Mouse (Mus musculus): ENCODE measurements around the gene Sh3bgrl2.

Sh3bgrl2 gene

DNA sequence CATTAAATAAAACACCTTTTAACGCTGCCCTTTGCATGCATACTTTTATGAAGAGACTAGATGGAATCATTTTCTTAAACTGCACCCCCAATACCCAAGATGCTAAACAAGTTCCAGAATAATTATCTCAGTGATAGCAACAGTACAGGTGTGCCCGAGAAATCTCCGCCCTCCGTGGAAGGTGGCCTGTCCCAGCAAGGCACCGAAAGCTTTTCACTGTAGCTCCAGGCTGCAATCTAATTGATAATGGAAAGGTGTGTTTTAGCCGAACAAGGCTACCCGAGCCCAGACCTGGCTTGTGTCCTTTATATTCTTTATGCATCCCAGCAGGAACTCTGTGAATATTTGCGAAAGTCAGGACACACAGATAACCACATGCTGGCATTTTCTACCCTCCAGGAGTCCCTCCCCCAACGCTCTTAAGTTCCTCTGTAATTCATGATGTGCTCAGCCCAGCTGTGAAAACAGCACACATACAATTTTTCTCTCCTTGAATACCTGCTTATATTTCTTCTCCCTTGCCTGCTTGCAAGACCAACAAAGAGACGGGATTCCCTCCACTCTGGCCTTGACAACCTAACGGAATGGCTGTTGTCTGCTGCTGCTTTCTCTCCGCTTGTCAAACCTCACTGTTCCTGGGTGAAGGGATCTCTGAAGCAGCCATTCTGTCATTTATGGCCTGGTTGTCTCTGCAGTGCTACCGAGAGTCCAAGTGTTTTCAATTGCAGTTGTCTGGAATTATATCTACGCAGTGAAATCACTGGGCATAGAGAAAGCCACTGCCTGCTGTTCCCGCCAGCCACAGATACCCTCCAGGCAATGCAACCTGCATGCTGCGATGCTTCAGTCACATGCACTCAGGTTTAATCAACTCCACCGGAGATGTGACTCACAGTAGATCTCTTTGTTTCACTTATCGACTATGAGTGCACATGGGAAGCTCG is 80.8 kb downstream of the Sh3bgrl2 start:
- no peak for DNase-seq (ENCODE audit: low spot score)

DNA sequence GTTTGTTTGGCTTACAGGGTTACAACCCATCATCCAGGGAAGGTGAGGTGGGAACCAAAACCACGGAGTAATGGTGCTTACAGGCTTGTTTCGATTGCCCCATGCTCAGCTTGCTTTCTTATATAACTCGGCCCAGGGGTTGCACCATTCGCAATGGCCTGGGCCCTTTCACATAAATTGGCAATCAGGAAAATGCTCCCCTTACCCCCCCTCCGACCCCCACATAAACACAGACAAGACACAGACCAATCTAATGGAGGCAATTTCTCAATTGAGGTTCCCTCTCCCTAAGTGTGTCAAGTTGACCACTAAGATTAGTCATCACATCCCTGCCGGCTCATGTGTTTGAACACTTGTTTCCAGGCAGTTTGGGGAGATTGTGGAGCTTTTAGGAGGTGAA is 82.2 kb downstream of the Sh3bgrl2 start:
- no peak for DNase-seq (ENCODE audit: low spot score)

DNA sequence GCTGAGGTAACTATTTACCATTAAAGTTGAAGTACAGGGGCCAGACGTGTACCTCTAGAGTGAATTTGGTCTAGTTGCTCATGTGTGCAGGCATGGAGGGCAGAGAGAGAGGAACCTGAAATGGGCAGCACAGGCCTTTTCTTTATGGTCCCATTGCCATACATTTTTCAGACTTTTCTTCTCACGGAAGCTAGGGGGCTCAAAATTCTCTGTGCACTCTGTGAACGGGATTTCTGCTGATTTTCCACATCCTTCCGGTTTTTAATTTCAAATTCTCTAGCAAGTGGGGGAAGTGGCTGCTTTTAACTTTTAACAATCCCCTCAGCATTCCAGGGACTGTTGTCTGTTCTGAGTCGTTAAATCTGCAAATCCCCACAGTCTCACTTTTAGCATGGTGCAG is 83.8 kb downstream of the Sh3bgrl2 start:
- DNase-seq (ENCODE audit: low spot score), result no peak

DNA sequence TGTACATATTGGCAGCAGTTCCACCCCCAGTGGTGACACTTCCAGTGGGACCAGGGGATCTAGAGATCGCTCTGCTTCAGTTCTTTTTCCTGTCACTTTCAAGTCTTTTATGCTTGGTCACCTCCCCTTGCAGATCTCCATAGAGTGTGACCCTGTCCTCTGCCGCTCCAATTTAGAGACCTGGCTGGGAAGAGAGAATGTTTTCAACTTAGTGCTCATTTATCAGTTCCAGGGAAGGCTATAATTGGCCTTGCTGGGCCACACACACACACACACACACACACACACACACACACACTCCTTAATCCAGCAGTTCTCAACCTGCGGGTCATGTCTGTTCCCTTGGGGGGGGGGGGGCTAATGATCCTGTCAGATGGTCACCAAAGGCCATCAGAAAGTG is 86.6 kb downstream of the Sh3bgrl2 start:
- no peak for DNase-seq (ENCODE audit: low spot score)

DNA sequence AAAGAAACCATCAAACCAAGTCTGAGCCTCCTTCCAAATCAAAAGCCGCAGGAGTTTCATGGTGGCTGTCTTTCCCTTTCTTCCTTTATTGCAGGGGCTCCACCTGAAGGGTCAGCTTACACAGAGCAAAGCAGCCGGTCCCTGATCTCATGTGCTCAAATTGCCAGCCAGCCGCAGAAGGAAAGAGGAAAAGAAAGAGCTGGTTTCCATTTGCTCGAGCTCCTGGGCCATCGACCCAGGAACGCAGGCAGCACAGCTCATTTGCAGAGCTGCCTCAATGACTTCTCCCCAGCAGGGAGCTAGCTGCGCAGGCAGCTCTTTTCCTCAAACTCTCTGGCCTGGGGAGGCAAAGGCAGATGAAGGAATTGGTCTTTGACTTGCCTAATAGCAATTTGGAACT is 87.9 kb downstream of the Sh3bgrl2 start:
- DNase-seq (ENCODE audit: low spot score), result no peak

DNA sequence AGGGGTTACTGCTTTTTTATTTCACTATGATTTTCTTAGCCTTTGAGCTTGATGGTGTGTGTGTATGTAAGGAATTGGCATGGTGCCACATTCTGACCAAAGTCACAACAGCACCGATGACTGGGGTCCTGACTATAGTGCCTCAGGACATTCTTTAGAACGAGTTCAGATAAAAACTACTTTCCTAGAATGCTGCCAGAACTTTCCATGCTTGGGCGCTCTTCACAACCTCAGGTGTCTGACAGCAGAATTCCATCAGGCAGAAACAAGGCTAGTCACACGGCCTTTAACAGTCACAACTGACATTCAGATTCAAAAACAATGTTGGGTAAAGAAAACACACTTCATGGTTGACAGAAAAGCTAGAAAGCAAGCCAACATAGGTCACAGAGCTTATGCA is 95.0 kb downstream of the Sh3bgrl2 start:
- no peak for DNase-seq (ENCODE audit: low spot score)

DNA sequence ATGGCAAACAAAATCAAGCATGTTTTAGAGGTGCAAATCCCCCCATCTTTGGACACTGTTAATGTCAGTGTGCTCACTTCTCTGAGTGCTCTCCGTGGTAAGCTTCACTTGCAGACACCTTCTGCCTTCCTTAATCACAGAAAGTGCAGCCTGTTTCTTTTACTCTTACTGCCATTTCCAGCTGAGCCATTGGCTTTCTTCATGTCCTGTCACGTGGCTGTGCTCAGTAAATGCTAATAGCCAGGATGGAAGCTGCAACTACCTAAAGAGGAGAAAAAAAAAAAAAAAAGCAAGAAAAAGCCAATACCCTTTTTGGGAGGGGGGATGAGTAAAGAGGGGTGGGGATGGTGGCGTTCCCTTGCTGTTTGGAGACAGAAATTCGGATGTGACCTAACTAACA is 95.7 kb downstream of the Sh3bgrl2 start:
- DNase-seq (ENCODE audit: low spot score), result no peak

DNA sequence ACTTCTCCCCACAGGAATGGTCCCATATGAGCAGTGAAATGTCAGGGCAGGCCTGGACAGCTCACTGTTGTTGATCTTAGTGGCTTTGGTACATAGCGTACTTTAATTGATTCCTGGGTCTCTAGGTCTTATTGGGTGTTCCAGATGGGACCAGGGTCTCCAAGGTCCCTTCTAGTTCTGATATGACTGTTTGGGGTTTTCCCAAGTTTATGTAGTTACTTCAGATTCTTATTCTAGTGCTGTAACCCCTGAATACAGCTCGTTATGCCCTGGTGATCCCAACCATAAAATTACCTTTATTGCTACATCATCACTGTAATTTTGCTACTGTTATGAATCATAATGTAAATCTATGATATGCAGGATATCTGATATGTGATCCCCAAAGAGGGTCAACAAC is 98.1 kb downstream of the Sh3bgrl2 start:
- DNase-seq (ENCODE audit: low spot score), result no peak

DNA sequence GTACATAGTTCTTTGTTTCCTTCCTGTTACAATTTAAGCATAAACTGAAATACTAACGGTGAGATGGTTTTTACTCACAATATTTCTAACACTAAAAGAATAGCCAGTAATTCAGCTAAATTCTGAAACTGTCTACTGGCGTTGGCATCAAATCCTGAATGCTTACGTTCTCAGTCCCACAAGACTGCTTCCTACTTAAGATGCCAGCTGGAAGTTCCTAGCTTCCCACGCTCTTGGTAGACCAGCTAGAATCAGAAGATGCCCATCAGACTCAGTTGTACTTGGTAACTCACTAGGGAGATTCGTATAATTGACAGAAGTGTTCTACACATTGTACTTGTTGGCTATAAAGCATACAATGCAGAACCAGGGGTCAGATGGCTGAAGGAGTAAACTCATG is 98.6 kb downstream of the Sh3bgrl2 start:
- no peak for DNase-seq (ENCODE audit: low spot score)

DNA sequence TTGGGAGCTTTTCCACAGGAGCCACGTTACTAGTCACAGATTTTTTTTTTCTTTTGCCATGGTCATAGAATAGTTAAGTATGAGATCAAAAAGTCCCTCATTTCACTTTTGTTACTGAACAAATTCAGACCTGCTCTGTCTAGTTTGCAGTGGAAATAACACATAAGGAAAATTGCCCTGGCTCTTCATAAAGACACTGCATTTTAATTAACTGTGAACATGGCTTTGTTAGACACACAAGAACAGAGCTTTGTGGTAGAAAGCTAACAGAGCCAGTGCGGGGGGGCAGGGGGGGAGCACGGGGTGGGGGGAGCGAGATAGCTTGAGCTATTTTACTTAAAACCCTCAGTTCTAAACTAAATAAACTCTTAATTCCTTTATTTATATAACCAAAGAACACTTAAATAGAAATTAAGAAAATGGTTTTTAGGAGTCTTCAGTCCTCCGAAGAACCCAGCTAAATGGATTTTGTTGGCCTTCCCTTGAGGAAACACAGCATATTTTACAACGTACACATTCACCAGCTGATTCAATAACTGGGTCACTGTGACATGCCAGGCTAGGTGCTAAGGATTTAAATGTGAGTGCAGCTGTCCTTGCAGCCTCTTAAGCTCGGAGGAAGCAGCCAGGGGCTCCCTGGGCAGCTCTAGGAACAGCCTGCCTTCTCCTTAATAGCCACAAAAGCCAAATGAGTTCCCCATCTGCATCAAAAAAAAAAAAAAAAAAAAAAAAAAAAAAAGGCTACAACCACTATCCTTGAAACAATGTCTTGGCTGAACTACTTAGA is 100.0 kb downstream of the Sh3bgrl2 start:
- DNase-seq (ENCODE audit: low spot score), result no peak

DNA sequence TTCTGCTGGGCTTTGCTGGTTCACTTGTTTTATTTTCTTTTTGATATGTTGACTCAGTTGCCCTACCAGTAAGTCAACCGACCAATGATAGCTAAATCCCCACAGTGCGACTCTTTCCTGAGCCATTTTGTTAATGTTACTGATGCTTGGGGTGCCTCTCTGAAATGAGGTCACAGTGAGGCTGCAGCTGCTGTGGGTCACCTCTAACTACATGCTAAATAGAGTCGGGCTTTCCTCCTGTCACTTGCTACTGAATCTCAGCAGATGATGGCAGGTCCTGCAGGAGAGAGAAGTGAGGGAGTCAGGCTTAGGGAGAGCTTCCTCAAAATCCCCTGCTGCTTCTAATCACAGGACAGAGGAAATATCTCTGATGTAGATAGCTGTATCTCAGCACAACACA is 100.6 kb downstream of the Sh3bgrl2 start:
- DNase-seq (ENCODE audit: low spot score), result no peak

DNA sequence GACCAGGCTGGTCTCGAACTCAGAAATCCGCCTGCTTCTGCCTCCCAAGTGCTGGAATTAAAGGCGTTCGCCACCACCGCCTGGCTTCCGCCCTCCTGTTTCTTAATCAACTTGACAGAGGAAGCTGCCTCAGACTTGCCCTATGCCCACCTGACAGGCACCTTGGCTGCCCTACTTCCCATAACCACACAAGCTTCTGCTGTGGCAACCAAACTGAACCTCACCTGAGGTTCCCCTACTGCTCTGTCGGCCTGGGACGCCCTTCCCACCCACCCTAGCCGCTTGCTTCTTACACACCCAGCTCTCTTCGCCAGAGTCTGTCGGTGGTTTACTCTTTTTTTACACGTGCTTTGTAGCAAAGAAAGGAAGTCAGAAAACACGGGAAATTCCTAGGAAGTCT is 103.9 kb downstream of the Sh3bgrl2 start:
- DNase-seq (ENCODE audit: low spot score), result no peak

DNA sequence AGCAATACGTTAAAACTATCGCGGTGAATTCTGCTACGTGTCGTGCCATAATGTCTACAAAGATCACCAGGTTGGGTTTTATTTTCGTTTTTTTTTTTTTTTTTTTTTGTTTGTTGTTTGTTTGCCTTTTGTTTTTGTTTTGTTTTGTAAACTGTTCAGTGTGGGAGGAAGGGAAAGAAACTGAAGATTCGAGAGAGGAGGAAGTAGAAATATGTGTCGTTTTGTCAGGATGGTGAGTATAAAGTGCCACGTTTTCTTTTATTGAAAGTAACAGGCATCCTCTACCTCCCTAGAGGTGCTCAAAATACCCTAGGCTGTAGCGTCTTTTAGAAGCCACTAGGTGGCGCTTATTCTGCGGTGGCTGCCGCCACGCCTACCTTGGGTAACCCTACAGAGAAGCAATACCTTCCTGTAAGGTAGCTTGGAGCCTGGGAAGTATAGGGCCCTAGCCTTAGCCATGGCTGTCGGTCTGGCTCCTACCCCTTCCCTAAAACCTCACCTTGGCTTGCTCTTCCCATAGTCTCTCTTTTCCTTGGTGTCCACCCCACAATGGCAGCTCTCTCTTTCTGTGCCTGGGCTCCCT is 104.6 kb downstream of the Sh3bgrl2 start:
- no peak for DNase-seq (ENCODE audit: low spot score)

DNA sequence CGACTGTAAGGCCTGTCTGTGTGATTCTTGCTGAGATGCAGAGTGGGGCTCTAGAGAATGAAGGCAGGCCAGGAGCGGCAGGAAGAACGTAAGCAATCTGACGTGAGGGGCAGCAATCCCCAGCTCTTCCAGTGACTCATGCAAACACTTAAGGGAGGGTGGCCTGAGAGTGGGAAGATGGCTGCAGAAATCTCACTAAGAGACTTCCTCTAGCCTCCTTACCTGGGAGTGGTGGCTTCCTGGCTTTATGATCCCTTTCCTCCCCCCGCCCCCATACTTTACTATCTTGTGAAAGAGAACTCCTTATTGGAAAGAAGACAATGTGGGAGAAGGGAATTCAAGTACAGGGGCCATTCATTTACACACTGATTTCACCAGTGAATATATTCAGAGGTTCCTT is 106.5 kb downstream of the Sh3bgrl2 start:
- DNase-seq (ENCODE audit: low spot score), result no peak

DNA sequence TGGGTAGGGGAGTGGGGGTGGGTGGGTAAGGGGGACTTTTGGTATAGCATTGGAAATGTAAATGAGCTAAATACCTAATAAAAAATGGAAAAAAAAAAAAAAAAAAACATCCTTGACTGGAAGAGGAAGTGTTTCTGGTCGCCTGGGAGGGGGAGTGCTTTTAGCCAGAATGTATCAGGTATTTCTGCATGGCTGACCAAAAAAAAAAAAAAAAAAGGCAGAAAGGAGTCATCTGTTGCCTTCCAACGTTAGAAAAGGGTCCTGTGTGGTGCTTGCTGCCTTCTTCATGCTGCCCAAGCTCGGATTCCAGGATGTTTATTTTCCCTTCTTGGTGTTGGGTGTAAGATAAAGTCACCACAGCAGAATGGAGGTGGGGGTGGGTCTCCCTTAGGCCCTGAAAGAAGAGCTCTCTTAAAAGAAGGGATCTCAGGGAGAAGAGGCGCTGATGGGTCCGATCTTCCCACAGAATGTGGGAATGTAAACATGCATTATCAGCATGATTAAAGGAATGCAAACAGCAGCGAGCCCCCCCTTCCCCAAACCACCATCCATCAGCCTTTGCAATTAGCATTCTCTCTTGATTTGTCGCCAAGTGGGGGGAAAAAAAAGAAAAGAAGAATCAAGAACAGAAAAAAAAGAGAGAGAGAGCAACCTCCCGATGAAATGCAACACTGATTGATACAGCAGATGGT is 109.0 kb downstream of the Sh3bgrl2 start:
- no peak for DNase-seq (ENCODE audit: low spot score)

DNA sequence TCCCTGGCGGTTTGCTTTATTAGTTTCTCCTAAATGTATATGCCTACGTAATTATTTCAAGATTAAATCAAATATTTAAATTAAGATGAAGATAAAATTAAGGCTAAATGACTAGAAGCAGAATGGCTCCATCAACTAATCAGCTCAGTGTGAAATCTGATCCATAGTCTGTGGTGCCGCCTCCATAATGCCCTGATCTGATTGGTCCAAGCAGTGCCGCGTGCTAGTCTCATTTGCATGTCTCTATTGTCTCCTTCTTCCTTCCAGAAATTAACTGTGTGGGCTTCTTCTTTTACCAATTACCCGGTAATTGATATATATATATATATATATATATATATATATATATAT is 109.5 kb downstream of the Sh3bgrl2 start:
- no peak for DNase-seq (ENCODE audit: low spot score)

DNA sequence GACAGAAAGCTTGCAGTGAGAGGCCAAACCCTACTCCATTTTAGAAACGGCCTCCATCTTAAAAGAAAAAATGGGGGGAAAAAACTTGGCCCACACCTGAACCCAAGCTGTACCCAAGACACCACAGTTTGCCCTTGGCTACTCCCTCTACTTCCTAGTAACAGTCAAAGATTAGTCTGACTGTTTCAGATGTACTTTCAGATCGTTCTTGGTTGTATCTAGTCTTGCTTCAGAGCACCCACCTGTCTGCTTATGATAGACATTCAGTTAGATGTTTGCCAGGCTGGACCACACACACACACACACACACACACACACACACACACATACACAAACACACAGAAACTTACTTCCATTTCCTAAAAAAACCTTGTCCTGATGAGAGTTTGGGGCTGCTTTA is 111.0 kb downstream of the Sh3bgrl2 start:
- DNase-seq (ENCODE audit: low spot score), result no peak

DNA sequence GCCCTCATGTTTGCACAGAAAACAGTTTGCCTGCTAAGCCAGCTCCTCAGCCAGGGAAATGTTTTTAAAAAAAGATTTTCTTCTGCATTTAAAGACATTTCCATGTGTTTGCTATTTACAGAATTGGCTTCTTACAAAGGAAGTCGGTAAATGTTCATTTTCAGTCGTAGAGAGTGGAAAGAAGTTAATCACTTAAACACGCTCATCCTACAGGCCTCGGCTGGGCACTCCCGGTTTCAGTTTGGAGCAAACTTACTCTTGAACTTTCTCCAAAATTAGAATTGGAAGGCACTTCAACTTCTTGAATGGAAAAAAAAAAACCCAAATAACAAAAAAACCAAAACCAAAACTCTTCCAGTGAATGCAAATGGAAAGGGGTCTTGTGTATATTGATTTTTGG is 113.7 kb downstream of the Sh3bgrl2 start:
- no peak for DNase-seq (ENCODE audit: low spot score)

DNA sequence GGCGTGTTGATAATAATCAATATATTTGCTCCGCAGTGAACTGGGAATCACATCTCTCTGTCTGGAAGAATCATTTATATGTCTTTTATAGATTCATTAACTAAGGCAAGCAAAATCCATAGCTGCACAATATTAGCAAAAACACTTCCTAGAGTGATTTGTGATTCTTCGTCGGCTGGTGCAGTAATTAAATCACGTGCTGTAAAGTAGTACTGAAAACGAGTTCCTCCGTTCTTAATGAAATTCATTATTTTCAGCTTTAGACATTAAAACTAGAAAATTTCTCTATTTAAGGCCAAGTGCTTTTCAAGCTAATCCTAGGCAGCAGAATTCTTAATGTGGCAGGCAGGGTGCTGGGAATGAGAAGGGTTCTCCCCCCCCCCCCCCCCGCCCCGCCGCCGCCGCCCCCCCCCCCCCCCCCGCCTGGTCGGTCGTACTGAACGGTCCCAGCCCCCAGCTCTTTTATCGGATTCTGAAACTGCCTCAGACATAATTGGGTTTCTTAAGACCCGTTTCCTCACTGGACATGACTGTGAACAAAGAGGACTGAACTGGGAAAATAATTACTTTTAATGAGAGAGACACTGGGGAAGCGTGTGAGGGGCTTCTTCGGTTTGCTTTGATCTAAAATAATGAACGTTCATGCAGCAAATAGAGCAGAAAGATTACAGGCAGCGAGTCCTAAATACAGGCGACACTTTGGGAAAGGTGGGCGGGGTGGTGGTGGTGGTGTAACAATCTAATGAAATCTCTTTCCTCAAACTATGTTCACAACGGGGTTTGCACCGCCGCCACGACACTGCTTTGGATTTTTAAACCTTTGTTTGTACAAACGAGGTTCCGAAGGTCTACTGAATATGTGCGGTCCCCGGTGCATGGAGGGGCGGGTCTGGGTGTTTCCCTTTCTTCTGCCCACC is 116.1 kb downstream of the Sh3bgrl2 start:
- DNase-seq (ENCODE audit: low spot score), result no peak

DNA sequence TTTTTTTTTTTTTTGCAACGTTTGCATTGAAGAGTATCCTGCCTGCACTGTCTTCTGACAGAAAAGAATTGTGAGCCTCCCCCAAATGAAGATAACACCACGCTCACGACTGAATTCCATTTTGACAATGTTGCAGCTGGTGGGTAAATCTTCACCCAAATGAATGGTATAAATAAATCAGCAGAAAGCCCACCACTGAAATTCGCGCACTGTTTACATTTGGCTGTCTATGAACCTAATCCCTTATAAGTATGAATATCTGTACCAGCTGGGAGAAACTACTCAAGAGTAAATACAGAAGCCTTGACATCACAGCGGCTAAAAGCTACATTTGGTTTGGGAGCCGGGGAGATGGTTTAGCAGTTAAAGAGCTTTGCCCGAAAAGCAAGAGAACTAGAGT is 116.8 kb downstream of the Sh3bgrl2 start:
- DNase-seq (ENCODE audit: low spot score), result no peak

DNA sequence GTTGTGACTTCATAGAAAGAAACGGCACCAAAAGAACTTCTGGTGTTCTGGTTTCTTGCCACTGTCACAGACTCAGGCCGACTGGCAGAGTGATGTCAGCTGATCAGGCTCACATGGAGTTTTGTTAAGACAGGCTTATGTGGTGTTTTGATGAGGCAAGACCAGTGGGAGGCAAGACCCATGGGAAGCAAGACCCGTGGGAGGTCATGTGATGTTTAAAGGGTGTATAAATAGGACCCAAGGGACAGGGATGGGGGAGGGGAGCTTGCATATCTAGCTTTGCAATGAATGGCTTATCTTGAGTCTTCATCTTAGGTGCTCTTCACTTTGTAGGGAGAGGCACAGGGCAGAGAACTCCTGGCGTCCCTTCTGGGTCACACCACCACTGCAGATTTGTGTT is 118.9 kb downstream of the Sh3bgrl2 start:
- DNase-seq (ENCODE audit: low spot score), result no peak

All from layer of hippocampus, adult 11-12 months (tissue).